Mouse (Mus musculus) cerebellum, postnatal 14 days (tissue): ENCODE data around the gene Cipc.

Experiments used
- DNase-seq, 2 experiments: peaks; one replicate each; pipeline ENCODE4 v3.0.0; 2021; ENCODE audit warnings: mixed read lengths in 2 of 2

Cipc gene

GRCm38 (mm10) chr12:86932575-86932952 lies 14.3 kb upstream of the Cipc start:
- DNase-seq: no peak

DNA sequence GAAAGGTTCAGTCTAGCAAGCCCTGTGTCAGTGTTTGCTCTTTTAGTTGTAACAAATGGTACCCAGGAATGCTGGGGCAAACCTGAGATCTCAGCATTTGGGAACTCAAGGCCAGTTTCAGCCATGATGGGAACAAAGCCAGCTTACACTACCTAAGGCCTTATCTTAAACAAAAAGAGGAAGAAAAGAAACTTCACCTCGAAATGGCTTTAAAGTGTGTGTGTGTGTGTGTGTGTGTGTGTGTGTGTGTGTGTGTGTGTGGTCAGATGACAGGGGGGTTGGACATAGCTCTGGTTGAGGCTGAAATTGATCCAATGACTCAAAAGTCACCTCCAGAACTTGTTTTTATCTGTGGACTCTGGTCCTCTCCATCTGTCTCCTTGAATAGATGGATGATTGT lies 12.1 kb upstream of the Cipc start:
- DNase-seq: no peak

DNA sequence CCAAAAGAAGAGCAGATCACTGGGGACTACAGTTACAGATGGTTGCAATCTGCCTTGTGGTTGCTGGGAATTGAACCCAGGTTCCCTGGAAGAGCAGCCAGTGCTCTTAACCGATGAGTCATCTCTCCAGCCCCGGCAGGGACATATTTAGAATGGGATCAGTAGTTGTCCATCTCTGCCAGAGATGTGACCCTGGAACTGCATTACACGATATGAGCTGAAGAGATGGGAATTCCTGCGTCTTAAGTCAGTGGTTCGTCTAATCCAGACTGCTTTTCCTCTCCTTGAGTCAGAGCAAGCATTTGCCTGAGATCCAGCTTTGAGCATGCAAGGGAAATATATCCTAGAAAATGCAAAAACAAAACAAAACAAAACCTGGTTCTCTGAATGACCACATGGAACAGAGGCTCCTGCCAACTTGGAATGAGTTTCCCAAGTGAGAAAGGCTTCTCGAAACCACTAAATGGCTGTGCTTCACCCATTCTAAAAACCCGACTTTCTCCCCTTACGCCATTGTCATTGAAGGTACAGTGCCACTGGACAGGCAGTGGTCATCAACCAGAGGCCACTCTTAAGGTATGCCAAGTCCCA lies 11.1 kb upstream of the Cipc start:
- no peak for DNase-seq

- DNase-seq: no peak
Measured at GRCm38 (mm10) chr12:86936587-86937343, 10.1 kb upstream of the Cipc start.

DNA sequence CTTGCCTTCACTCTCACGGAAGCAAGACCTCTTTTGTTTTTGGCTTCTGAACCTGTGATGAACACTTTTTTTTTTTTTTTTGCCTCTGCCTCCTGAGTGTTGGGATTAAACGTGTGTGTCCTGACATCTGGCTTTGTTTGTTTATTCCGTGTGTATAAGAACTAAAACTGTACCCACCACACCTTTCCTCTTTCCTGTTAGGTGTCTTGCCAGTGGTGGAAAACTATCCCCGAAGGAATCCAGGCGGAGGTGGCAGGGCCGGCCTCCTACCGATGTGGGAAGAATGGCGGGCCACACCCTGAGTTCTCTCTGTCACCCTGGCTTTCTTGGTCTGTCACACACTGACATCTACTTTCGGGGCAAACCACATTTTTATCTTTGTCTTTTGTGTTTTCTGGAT lies 8.3 kb upstream of the Cipc start:
- no peak for DNase-seq

DNA sequence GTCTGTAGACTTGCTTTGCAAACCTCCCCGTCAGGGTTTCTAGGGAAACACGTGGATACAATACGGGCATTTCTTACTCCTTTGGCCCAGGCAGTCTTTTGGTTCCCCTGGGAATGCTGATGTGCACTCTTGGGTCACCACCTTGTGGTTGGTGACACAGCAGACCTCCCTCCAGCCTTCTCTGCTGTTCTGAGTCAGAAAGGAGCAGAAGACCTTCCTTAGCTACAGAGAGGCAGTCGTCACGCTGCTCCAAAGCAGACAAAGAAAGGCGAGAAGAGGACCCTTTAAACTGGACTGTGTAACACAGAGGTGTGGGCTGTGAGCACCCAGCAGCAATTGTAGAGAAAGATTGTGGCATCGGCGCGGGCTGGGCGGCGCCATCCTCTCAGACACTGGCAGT lies 5.7 kb upstream of the Cipc start:
- peak in 1 of 2 experiments; percentile 31 for DNase-seq

GRCm38 (mm10) chr12:86941734-86942486 lies 4.9 kb upstream of the Cipc start:
- peak in 1 of 2 experiments; percentile 56 for DNase-seq

GRCm38 (mm10) chr12:86943421-86943820 lies 3.4 kb upstream of the Cipc start:
- DNase-seq: peak; percentile 75 to 76

DNA sequence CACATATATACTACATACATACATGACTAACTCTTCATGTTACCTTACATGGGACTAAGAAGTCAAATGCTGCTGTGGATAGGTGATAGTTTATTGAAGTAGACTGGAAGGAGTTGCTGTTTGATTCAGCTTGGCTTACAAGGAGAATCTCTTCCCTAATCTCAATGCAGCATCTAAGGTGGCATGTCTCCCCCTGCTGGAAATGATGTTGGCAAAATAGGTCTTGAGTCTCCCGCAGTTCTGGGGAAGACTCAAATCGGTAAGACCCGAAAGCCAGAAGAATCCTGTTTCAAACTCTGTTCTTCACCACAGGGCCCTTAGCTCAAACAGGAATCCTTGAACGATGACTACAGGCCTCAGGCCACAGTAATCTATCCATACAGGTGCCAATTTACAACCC lies 1.7 kb upstream of the Cipc start:
- peak; percentile 83 to 85 for DNase-seq

- DNase-seq: peak in 1 of 2 experiments; percentile 74
Measured at GRCm38 (mm10) chr12:86946301-86946781, 502 bp upstream of the Cipc start.

DNA sequence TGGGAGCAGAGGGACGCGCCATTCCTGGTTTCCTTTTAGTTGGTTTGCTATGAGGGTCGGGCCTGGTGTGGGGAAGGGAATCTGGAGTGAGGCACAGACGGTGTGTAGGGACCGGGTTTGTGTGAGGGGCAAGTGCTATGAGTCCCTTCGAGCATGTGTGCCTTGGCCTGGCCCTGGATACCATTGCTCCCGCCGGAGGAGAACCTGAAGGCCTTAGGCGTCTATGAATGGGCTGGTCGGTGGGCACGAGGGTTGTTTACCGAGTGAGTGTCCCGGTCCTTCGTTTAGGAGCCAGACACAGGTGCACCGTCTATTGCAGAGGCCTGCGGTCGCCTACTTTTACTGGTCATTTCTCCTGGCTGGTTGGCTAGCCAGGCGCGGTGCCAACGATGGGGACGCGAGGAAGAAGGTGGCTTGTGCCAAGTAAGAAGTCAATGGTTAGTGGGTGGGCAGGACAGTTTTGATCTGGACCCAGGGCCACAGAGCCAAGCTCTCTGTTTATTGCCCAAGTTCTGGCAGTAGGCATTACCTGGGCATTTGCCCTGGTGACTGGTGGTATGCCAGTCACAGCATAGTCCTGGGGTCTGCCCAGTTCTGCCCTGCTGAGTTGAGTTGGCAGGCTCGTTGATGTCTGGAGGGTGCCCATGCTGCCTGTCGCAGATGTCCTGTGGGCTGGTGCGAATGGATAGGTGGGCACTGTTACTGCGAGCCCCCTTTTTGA lies 998 bp downstream of the Cipc start:
- DNase-seq: peak; percentile 98 to 99

GRCm38 (mm10) chr12:86948627-86949026 lies 1.8 kb downstream of the Cipc start:
- DNase-seq: peak; percentile 49 to 69

DNA sequence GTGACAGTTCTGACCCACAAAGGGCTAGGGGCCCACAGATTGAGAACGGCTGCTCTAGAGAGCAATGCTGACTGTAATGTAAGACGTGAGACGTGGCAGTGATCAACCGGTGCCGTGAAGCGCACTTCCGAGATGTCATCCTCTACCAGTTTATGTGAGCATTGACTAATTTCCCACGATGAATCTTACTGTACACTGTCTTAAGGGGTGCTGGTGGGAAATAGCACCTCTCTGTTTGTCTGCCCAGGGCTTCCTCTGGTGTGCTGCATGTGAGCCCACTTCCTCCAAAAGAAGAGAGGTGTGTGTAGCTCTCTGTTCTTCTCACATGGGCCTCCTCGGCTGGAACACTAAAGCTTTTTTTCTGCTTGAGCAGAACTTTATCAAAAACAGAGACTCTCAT lies 2.7 kb downstream of the Cipc start:
- peak in 1 of 2 experiments; percentile 48 for DNase-seq

DNA sequence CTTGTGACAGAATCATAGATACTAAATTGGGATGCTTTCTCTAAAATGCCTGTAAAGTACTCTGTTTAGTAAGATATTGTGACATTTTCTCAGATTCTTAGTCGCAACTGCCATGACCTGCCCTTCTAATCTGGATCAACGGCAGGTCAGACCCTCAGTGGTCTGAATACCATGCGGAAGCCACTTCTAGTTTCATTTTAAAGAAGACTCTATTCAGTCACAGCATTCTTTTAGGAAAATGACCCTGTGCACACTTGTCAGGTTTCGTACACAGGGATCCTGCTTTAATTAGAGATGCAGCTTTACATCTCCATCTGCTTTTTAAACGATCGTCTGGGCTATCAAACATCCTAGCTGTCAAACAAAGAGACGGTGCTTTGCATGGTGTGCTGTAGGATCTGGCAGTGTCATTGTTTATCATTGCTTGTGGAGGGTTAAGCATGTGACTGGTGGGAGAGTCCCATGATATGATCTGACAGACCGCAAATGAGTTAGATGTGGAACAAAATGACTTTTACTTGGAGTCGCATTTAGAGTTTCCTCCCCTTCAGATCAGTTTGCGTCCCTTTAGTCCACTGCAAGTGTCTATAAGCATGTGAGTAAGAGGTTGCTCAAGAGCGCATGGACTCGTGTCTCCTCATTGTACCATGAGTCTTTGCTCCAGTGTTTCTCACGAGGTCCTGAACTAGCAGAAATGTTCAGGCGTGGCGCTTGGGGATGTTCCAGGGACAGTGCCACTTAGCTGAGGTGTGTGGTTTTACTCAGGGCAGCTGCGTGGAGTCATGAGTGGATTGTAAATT lies 3.5 kb downstream of the Cipc start:
- peak in 1 of 2 experiments; percentile 44 for DNase-seq

DNA sequence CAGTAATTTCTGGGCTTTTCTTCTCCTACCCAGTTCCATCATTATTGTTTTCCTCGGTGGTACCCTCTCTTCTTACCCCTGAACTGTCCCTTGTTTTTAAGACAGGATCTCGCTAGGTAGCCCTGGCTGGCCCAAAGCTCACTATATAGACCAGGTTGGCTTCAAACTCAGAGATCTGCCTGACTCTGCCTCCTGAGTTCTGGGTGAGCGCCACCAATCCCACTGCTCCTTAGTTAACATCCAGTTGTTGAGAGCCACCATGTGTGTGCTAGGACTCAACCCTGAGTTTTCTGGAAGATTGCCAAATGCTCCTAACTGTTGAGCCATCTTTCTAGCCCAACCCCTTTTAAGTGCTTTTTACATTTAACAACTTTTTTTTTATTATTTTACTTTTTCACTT lies 4.1 kb downstream of the Cipc start:
- DNase-seq: peak in 1 of 2 experiments; percentile 40

DNA sequence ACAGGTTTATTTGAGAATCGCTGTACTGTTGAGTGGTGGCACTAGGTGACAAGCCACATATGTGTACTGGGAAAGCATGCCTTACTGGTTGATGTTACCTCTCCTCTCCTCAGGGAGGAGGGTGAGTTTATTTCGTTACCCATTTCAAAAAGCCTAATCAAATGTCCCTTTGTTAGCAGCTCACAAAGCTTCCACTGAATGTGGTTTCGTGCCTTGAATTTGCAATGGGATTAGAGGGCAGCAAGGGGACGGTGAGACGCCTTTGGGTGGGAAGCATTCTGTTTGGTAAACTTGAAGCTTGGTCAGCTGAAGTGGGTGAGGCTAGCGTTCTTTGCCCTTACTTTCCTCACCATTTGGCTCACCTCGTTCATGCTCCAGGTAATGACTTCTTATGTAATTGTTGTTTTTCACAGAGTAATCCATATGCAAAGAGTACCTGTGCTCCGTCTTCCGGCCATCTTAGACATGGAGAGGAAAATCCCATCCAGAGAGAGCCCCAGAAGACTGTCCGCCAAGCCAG lies 5.5 kb downstream of the Cipc start:
- no peak for DNase-seq

DNA sequence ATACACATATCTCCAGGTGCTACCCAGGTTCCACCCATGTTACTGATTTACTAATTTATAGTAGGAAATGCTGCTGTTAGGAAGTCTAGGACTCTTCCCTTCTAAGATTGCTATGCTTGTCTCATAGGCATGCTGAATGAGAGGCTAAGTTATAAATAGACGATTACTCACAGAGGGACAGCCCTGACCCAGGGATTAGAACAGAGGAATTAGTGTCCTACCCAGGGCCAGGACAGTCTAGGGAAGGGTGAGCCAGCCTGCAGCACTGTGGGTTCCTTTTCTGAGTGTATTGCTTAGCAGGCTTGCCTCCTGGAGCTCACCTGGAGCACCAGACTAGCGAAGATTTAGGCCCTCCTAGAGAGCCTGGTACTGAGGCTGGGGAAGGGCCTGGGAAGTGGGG lies 9.1 kb downstream of the Cipc start:
- DNase-seq: no peak

GRCm38 (mm10) chr12:86958558-86958957 lies 11.7 kb downstream of the Cipc start:
- peak in 1 of 2 experiments; percentile 40 for DNase-seq

- DNase-seq: peak; percentile 26 to 59
Measured at GRCm38 (mm10) chr12:86959661-86960060, 12.8 kb downstream of the Cipc start.

GRCm38 (mm10) chr12:86960138-86960537 lies 13.3 kb downstream of the Cipc start:
- peak; percentile 91 to 94 for DNase-seq

DNA sequence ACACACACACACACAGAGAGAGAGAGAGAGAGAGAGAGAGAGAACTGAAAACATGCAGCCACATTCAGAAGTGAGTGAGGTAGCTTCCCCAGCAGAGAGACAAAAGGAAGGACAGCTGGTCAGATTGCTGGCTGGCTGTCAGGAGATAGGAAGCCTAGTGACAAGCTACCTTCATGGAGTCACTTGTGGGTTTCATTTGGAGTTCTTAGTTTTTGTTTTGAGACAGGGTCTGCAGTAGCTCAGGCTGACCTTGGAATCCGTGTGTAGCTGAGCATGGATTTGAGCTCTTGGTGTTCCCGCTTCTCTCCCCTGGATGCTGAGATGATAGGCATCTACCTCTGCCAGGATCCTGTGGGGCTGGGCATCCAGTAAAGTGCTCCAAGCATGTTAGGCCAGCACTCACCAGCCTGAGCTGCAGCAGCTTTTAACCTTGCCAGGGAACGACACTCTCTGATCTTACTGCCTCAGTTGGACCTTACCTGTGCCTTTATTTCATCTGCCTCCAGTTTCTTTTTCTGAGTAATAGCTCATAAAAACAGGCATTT lies 14.0 kb downstream of the Cipc start:
- DNase-seq: peak; percentile 71 to 76
